Mouse (Mus musculus): ENCODE data around the gene Gpc5. TPM values are rescaled to one million over a fixed set of nuclear protein-coding genes. Genes with fewer than 3 reads are reported as not detected.

Gpc5 gene
- polyA plus RNA-seq, 1 experiment from 2014 or later: 0.06 TPM

GRCm38 (mm10) chr14:115391831-115392230 is 299.8 kb downstream of the Gpc5 start:
- no peak for ATAC-seq (replicated peaks; ENCODE audit: insufficient number of reproducible peaks, insufficient read depth, low FRiP score, low read depth)
- H3K36me3 ChIP-seq: no peaks in the 10 kb centered on the region
- no peaks in the 10 kb centered on the region for H3K9me3 ChIP-seq (replicated peaks)
- 54% methylated on average over 3 of the region's 3 CpGs for WGBS
- H3K9ac ChIP-seq: no peak overlapping the region
- no peak overlapping the region for H3K4me2 ChIP-seq
- no peak overlapping the region for H3K27ac ChIP-seq
- H3K27me3 ChIP-seq: no peaks in the 10 kb centered on the region
- no peaks in the 10 kb centered on the region for H3K4me1 ChIP-seq (replicated peaks)
- no peak overlapping the region for H3K4me3 ChIP-seq

GRCm38 (mm10) chr14:115392894-115393524 is 301.0 kb downstream of the Gpc5 start:
- no peak for ATAC-seq (replicated peaks; ENCODE audit: insufficient number of reproducible peaks, insufficient read depth, low FRiP score, low read depth)
- Histone ChIP-seq H3K9me3 (replicated peaks) (no peaks in the 10 kb centered on the region), H3K27ac (no peak overlapping the region), H3K27me3 (no peaks in the 10 kb centered on the region), H3K4me3 (no peak overlapping the region), H3K4me2 (no peak overlapping the region), H3K36me3 (no peaks in the 10 kb centered on the region), H3K9ac (no peak overlapping the region), H3K4me1 (replicated peaks) (no peaks in the 10 kb centered on the region)
- 43% methylated on average over 14 of the region's 14 CpGs for WGBS

GRCm38 (mm10) chr14:115406596-115406995 is 314.6 kb downstream of the Gpc5 start:
- no peaks in the 10 kb centered on the region for H3K36me3 ChIP-seq
- no peaks in the 10 kb centered on the region for H3K9me3 ChIP-seq (replicated peaks)
- H3K4me3 ChIP-seq: no peak overlapping the region
- 72% methylated on average over 5 of the region's 5 CpGs for WGBS
- no peak for ATAC-seq (replicated peaks; ENCODE audit: insufficient number of reproducible peaks, insufficient read depth, low FRiP score, low read depth)
- no peaks in the 10 kb centered on the region for H3K4me1 ChIP-seq (replicated peaks)
- no peaks in the 10 kb centered on the region for H3K27me3 ChIP-seq
- H3K9ac ChIP-seq: no peak overlapping the region
- H3K4me2 ChIP-seq: no peak overlapping the region
- H3K27ac ChIP-seq: no peak overlapping the region

- Histone ChIP-seq H3K9me3 (replicated peaks) (no peaks in the 10 kb centered on the region), H3K27ac (no peak overlapping the region), H3K9ac (no peak overlapping the region), H3K4me1 (replicated peaks) (no peaks in the 10 kb centered on the region), H3K4me3 (no peak overlapping the region), H3K36me3 (no peaks in the 10 kb centered on the region), H3K4me2 (no peak overlapping the region), H3K27me3 (no peaks in the 10 kb centered on the region)
- no peak for ATAC-seq (replicated peaks; ENCODE audit: insufficient number of reproducible peaks, insufficient read depth, low FRiP score, low read depth)
- 58% methylated on average over 2 of the region's 2 CpGs for WGBS
Measured at GRCm38 (mm10) chr14:115407309-115407930, 315.4 kb downstream of the Gpc5 start.

GRCm38 (mm10) chr14:115410881-115411280 is 318.9 kb downstream of the Gpc5 start:
- Histone ChIP-seq H3K4me1 (replicated peaks) (no peaks in the 10 kb centered on the region), H3K4me3 (no peak overlapping the region), H3K27me3 (no peaks in the 10 kb centered on the region), H3K4me2 (no peak overlapping the region), H3K9me3 (replicated peaks) (no peaks in the 10 kb centered on the region), H3K27ac (no peak overlapping the region), H3K36me3 (no peaks in the 10 kb centered on the region), H3K9ac (no peak overlapping the region)
- no peak for ATAC-seq (replicated peaks; ENCODE audit: insufficient number of reproducible peaks, insufficient read depth, low FRiP score, low read depth)
- 84% methylated on average over 1 of the region's 1 CpGs for WGBS

GRCm38 (mm10) chr14:115411513-115412174 is 319.6 kb downstream of the Gpc5 start:
- WGBS: 79% methylated on average over 6 of the region's 6 CpGs

GRCm38 (mm10) chr14:115412821-115413220 is 320.8 kb downstream of the Gpc5 start:
- Histone ChIP-seq H3K36me3 (no peaks in the 10 kb centered on the region), H3K9me3 (replicated peaks) (no peaks in the 10 kb centered on the region), H3K4me2 (no peak overlapping the region), H3K4me3 (no peak overlapping the region), H3K27ac (no peak overlapping the region), H3K4me1 (replicated peaks) (no peaks in the 10 kb centered on the region), H3K9ac (no peak overlapping the region), H3K27me3 (no peaks in the 10 kb centered on the region)
- 71% methylated on average over 3 of the region's 3 CpGs for WGBS
- no peak for ATAC-seq (replicated peaks; ENCODE audit: insufficient number of reproducible peaks, insufficient read depth, low FRiP score, low read depth)

More at GRCm38 (mm10) chr14:115411513-115412174, 319.6 kb downstream of the Gpc5 start:
- H3K36me3 ChIP-seq: no peaks in the 10 kb centered on the region
- no peaks in the 10 kb centered on the region for H3K4me1 ChIP-seq (replicated peaks)
- H3K4me3 ChIP-seq: no peak overlapping the region
- H3K9ac ChIP-seq: no peak overlapping the region
- ATAC-seq (replicated peaks; ENCODE audit: insufficient number of reproducible peaks, insufficient read depth, low FRiP score, low read depth): no peak
- no peak overlapping the region for H3K27ac ChIP-seq
- no peak overlapping the region for H3K4me2 ChIP-seq
- no peaks in the 10 kb centered on the region for H3K9me3 ChIP-seq (replicated peaks)
- H3K27me3 ChIP-seq: no peaks in the 10 kb centered on the region

GRCm38 (mm10) chr14:115413429-115413828 is 321.4 kb downstream of the Gpc5 start:
- 82% methylated on average over 1 of the region's 1 CpGs for WGBS

GRCm38 (mm10) chr14:115414545-115414944 is 322.5 kb downstream of the Gpc5 start:
- no peaks in the 10 kb centered on the region for H3K36me3 ChIP-seq
- H3K9me3 ChIP-seq (replicated peaks): no peaks in the 10 kb centered on the region
- no peak overlapping the region for H3K9ac ChIP-seq
- H3K27me3 ChIP-seq: no peaks in the 10 kb centered on the region
- ATAC-seq (replicated peaks; ENCODE audit: insufficient number of reproducible peaks, insufficient read depth, low FRiP score, low read depth): no peak
- WGBS: 77% methylated on average over 5 of the region's 5 CpGs
- no peak overlapping the region for H3K4me3 ChIP-seq
- H3K27ac ChIP-seq: no peak overlapping the region
- no peaks in the 10 kb centered on the region for H3K4me1 ChIP-seq (replicated peaks)
- no peak overlapping the region for H3K4me2 ChIP-seq

More at GRCm38 (mm10) chr14:115413429-115413828, 321.4 kb downstream of the Gpc5 start:
- no peak for ATAC-seq (replicated peaks; ENCODE audit: insufficient number of reproducible peaks, insufficient read depth, low FRiP score, low read depth)
- Histone ChIP-seq H3K27ac (no peak overlapping the region), H3K36me3 (no peaks in the 10 kb centered on the region), H3K9ac (no peak overlapping the region), H3K9me3 (replicated peaks) (no peaks in the 10 kb centered on the region), H3K4me3 (no peak overlapping the region), H3K27me3 (no peaks in the 10 kb centered on the region), H3K4me2 (no peak overlapping the region), H3K4me1 (replicated peaks) (no peaks in the 10 kb centered on the region)

GRCm38 (mm10) chr14:115431967-115432366 is 340.0 kb downstream of the Gpc5 start:
- no peak for ATAC-seq (replicated peaks; ENCODE audit: insufficient number of reproducible peaks, insufficient read depth, low FRiP score, low read depth)
- H3K36me3 ChIP-seq: no peaks in the 10 kb centered on the region
- peaks cover 10% of the 10 kb centered on the region for H3K4me1 ChIP-seq (replicated peaks)
- H3K4me2 ChIP-seq: no peak overlapping the region
- WGBS: 28% methylated on average over 3 of the region's 3 CpGs
- no peaks in the 10 kb centered on the region for H3K9me3 ChIP-seq (replicated peaks)
- H3K27me3 ChIP-seq: no peaks in the 10 kb centered on the region
- no peak overlapping the region for H3K27ac ChIP-seq
- no peak overlapping the region for H3K9ac ChIP-seq
- H3K4me3 ChIP-seq: no peak overlapping the region

- WGBS: 27% methylated on average over 3 of the region's 3 CpGs
- Histone ChIP-seq H3K4me2 (no peak overlapping the region), H3K4me3 (no peak overlapping the region)
Measured at GRCm38 (mm10) chr14:115432368-115432767, 340.4 kb downstream of the Gpc5 start.

More at GRCm38 (mm10) chr14:115432368-115432767, 340.4 kb downstream of the Gpc5 start:
- Histone ChIP-seq H3K9ac (no peak overlapping the region), H3K27ac (no peak overlapping the region), H3K27me3 (no peaks in the 10 kb centered on the region), H3K9me3 (replicated peaks) (no peaks in the 10 kb centered on the region), H3K36me3 (no peaks in the 10 kb centered on the region), H3K4me1 (replicated peaks) (peaks cover 10% of the 10 kb centered on the region)
- ATAC-seq (replicated peaks; ENCODE audit: insufficient number of reproducible peaks, insufficient read depth, low FRiP score, low read depth): no peak
